Mouse (Mus musculus): ENCODE results near the gene 1700013G24Rik. TPM values are rescaled to one million over a fixed set of nuclear protein-coding genes. Genes with fewer than 3 reads are reported as not detected.

The 1700013G24Rik gene
- polyA plus RNA-seq, 1 experiment: not detected

- no peak overlapping the region for H3K4me3 ChIP-seq (ENCODE audit: low read depth, low read length)
- no peaks in the 10 kb centered on the region for H3K27me3 ChIP-seq (ENCODE audit: control insufficient read depth, insufficient read depth, low read length)
- no peaks in the 10 kb centered on the region for H3K36me3 ChIP-seq (ENCODE audit: control insufficient read depth, insufficient read depth, low read length)
- 44% methylated on average over 2 of the region's 2 CpGs for WGBS
- H3K4me1 ChIP-seq (ENCODE audit: control insufficient read depth, insufficient read depth, insufficient read length, low read length): no peaks in the 10 kb centered on the region
- TF ChIP-seq POLR2A (IDR thresholded peaks at IDR 0.05; ENCODE audit: low read depth, low read length) (no peak), CTCF (IDR thresholded peaks at IDR 0.05; ENCODE audit: extremely low read depth, insufficient read length, insufficient replicate concordance, low read depth, low read length) (no peak)
- no peak overlapping the region for H3K27ac ChIP-seq (ENCODE audit: insufficient read depth, low read depth, low read length)
Observed at GRCm38 (mm10) chr4:137448641-137449040, 4.4 kb upstream of the 1700013G24Rik start.

GRCm38 (mm10) chr4:137449132-137449531, 4.0 kb upstream of the 1700013G24Rik start:
- Histone ChIP-seq H3K36me3 (ENCODE audit: control insufficient read depth, insufficient read depth, low read length) (no peaks in the 10 kb centered on the region), H3K27ac (ENCODE audit: insufficient read depth, low read depth, low read length) (no peak overlapping the region), H3K4me3 (ENCODE audit: low read depth, low read length) (no peak overlapping the region), H3K4me1 (ENCODE audit: control insufficient read depth, insufficient read depth, insufficient read length, low read length) (no peaks in the 10 kb centered on the region), H3K27me3 (ENCODE audit: control insufficient read depth, insufficient read depth, low read length) (no peaks in the 10 kb centered on the region)
- TF ChIP-seq POLR2A (IDR thresholded peaks at IDR 0.05; ENCODE audit: low read depth, low read length): no peak
- 71% methylated on average over 2 of the region's 2 CpGs for WGBS

GRCm38 (mm10) chr4:137449715-137450114, 3.4 kb upstream of the 1700013G24Rik start:
- H3K27ac ChIP-seq (ENCODE audit: insufficient read depth, low read depth, low read length): no peak overlapping the region
- TF ChIP-seq POLR2A (IDR thresholded peaks at IDR 0.05; ENCODE audit: low read depth, low read length) (no peak), CTCF (IDR thresholded peaks at IDR 0.05; ENCODE audit: extremely low read depth, insufficient read length, insufficient replicate concordance, low read depth, low read length) (no peak)
- WGBS: 87% methylated on average over 10 of the region's 10 CpGs

GRCm38 (mm10) chr4:137452190-137452589, 894 bp upstream of the 1700013G24Rik start:
- 90% methylated on average over 6 of the region's 6 CpGs for WGBS
- no peak for TF ChIP-seq POLR2A (IDR thresholded peaks at IDR 0.05; ENCODE audit: low read depth, low read length)
- no peak for TF ChIP-seq CTCF (IDR thresholded peaks at IDR 0.05; ENCODE audit: extremely low read depth, insufficient read length, insufficient replicate concordance, low read depth, low read length)
- no peaks in the 10 kb centered on the region for H3K27me3 ChIP-seq (ENCODE audit: control insufficient read depth, insufficient read depth, low read length)
- H3K27ac ChIP-seq (ENCODE audit: insufficient read depth, low read depth, low read length): no peak overlapping the region
- H3K36me3 ChIP-seq (ENCODE audit: control insufficient read depth, insufficient read depth, low read length): no peaks in the 10 kb centered on the region
- H3K4me3 ChIP-seq (ENCODE audit: low read depth, low read length): no peak overlapping the region
- peaks cover 4% of the 10 kb centered on the region; the same call in 1 of the 2 replicates for H3K4me1 ChIP-seq (ENCODE audit: control insufficient read depth, insufficient read depth, insufficient read length, low read length)

More at GRCm38 (mm10) chr4:137449715-137450114, 3.4 kb upstream of the 1700013G24Rik start:
- no peaks in the 10 kb centered on the region for H3K36me3 ChIP-seq (ENCODE audit: control insufficient read depth, insufficient read depth, low read length)
- H3K4me3 ChIP-seq (ENCODE audit: low read depth, low read length): no peak overlapping the region
- no peaks in the 10 kb centered on the region for H3K4me1 ChIP-seq (ENCODE audit: control insufficient read depth, insufficient read depth, insufficient read length, low read length)
- no peaks in the 10 kb centered on the region for H3K27me3 ChIP-seq (ENCODE audit: control insufficient read depth, insufficient read depth, low read length)

GRCm38 (mm10) chr4:137454582-137454981, 1.5 kb downstream of the 1700013G24Rik start:
- no peak overlapping the region for H3K4me3 ChIP-seq (ENCODE audit: low read depth, low read length)
- TF ChIP-seq CTCF (IDR thresholded peaks at IDR 0.05; ENCODE audit: extremely low read depth, insufficient read length, insufficient replicate concordance, low read depth, low read length) (no peak), POLR2A (IDR thresholded peaks at IDR 0.05; ENCODE audit: low read depth, low read length) (no peak)
- no peaks in the 10 kb centered on the region for H3K36me3 ChIP-seq (ENCODE audit: control insufficient read depth, insufficient read depth, low read length)
- H3K27me3 ChIP-seq (ENCODE audit: control insufficient read depth, insufficient read depth, low read length): no peaks in the 10 kb centered on the region
- no peak overlapping the region for H3K27ac ChIP-seq (ENCODE audit: insufficient read depth, low read depth, low read length)
- H3K4me1 ChIP-seq (ENCODE audit: control insufficient read depth, insufficient read depth, insufficient read length, low read length): peaks cover 18% of the 10 kb centered on the region; the same call in 1 of the 2 replicates
- WGBS: 90% methylated on average over 14 of the region's 14 CpGs

GRCm38 (mm10) chr4:137456581-137456980, 3.5 kb downstream of the 1700013G24Rik start:
- H3K27me3 ChIP-seq (ENCODE audit: control insufficient read depth, insufficient read depth, low read length): no peaks in the 10 kb centered on the region
- no peaks in the 10 kb centered on the region for H3K36me3 ChIP-seq (ENCODE audit: control insufficient read depth, insufficient read depth, low read length)
- WGBS: 77% methylated on average over 12 of the region's 12 CpGs
- no peak overlapping the region for H3K4me3 ChIP-seq (ENCODE audit: low read depth, low read length)
- peaks cover 18% of the 10 kb centered on the region; the same call in 1 of the 2 replicates for H3K4me1 ChIP-seq (ENCODE audit: control insufficient read depth, insufficient read depth, insufficient read length, low read length)
- no peak overlapping the region for H3K27ac ChIP-seq (ENCODE audit: insufficient read depth, low read depth, low read length)
- TF ChIP-seq POLR2A (IDR thresholded peaks at IDR 0.05; ENCODE audit: low read depth, low read length): no peak
- TF ChIP-seq CTCF (IDR thresholded peaks at IDR 0.05; ENCODE audit: extremely low read depth, insufficient read length, insufficient replicate concordance, low read depth, low read length): no peak

GRCm38 (mm10) chr4:137457292-137457691, 4.2 kb downstream of the 1700013G24Rik start:
- Histone ChIP-seq H3K27me3 (ENCODE audit: control insufficient read depth, insufficient read depth, low read length) (no peaks in the 10 kb centered on the region), H3K4me1 (ENCODE audit: control insufficient read depth, insufficient read depth, insufficient read length, low read length) (peaks cover 18% of the 10 kb centered on the region; the same call in 1 of the 2 replicates), H3K27ac (ENCODE audit: insufficient read depth, low read depth, low read length) (no peak overlapping the region), H3K4me3 (ENCODE audit: low read depth, low read length) (no peak overlapping the region), H3K36me3 (ENCODE audit: control insufficient read depth, insufficient read depth, low read length) (no peaks in the 10 kb centered on the region)
- WGBS: 21% methylated on average over 4 of the region's 4 CpGs
- TF ChIP-seq CTCF (IDR thresholded peaks at IDR 0.05; ENCODE audit: extremely low read depth, insufficient read length, insufficient replicate concordance, low read depth, low read length) (no peak), POLR2A (IDR thresholded peaks at IDR 0.05; ENCODE audit: low read depth, low read length) (no peak)
